Mouse (Mus musculus): Measurements from ENCODE around the gene Plekhg6. TPM values are rescaled to one million over a fixed set of nuclear protein-coding genes. Genes with fewer than 3 reads are reported as not detected.

Gene Plekhg6
- total RNA-seq (2014; rRNA removed) (3.0 and 3.6 TPM in 2 replicates), polyA plus RNA-seq (2012; rRNA removed) (5.0 and 5.9 TPM in 2 replicates)

GRCm38 (mm10) chr6:125380372-125381360 lies at the start of gene Plekhg6:
Plekhg6 (minus strand) TSS chr6:125380793.
- peak; percentile 90 for DNase-seq (ENCODE audit: extremely low read depth, low read depth, low spot score)
- 7% methylated on average over 40 of the region's 40 CpGs for WGBS
- H3K27me3 ChIP-seq (ENCODE audit: control insufficient read depth, insufficient read depth, low read length): no peaks in the 10 kb centered on the region
- H3K79me2 ChIP-seq (ENCODE audit: control insufficient read depth, insufficient read depth, low read length): no peaks in the 10 kb centered on the region
- peaks cover 3% of the 10 kb centered on the region; the same call in 1 of the 2 replicates for H3K36me3 ChIP-seq (ENCODE audit: control insufficient read depth, insufficient read depth, low read length)
- TF ChIP-seq POLR2A (IDR thresholded peaks at IDR 0.05; ENCODE audit: extremely low read depth, insufficient read depth, low read length) (peak; percentile 81), CTCF (IDR thresholded peaks at IDR 0.05; ENCODE audit: low read depth, low read length) (no peak)
- peak within 1 kb of the TSS; percentile 95 for H3K27ac ChIP-seq (replicated peaks; ENCODE audit: insufficient read depth, low read depth, low read length)
- peaks cover 17% of the 10 kb centered on the region for H3K4me1 ChIP-seq (ENCODE audit: control insufficient read depth, insufficient read depth, low read length)
- H3K9ac ChIP-seq (ENCODE audit: low read depth, low read length): peak within 1 kb of the TSS; percentile 85
- peak within 1 kb of the TSS; percentile 83 for H3K4me3 ChIP-seq (ENCODE audit: insufficient read depth, low read depth, low read length)

- Histone ChIP-seq H3K27me3 (ENCODE audit: control insufficient read depth, insufficient read depth, low read length) (no peaks in the 10 kb centered on the region), H3K9ac (ENCODE audit: low read depth, low read length) (no peak overlapping the region), H3K27ac (replicated peaks; ENCODE audit: insufficient read depth, low read depth, low read length) (no peak overlapping the region), H3K4me3 (ENCODE audit: insufficient read depth, low read depth, low read length) (no peak overlapping the region), H3K4me1 (ENCODE audit: control insufficient read depth, insufficient read depth, low read length) (peaks cover 3% of the 10 kb centered on the region; the same call in 1 of the 2 replicates), H3K36me3 (ENCODE audit: control insufficient read depth, insufficient read depth, low read length) (no peaks in the 10 kb centered on the region), H3K79me2 (ENCODE audit: control insufficient read depth, insufficient read depth, low read length) (no peaks in the 10 kb centered on the region)
- TF ChIP-seq CTCF (IDR thresholded peaks at IDR 0.05; ENCODE audit: low read depth, low read length) (no peak), POLR2A (IDR thresholded peaks at IDR 0.05; ENCODE audit: extremely low read depth, insufficient read depth, low read length) (no peak)
- DNase-seq (ENCODE audit: extremely low read depth, low read depth, low spot score): no peak
- 61% methylated on average over 6 of the region's 6 CpGs for WGBS
These were observed 49.1 kb upstream of the Plekhg6 start for GRCm38 (mm10) chr6:125429741-125430140.

GRCm38 (mm10) chr6:125426383-125427360 lies 46.1 kb upstream of the Plekhg6 start:
- no peak for DNase-seq (ENCODE audit: extremely low read depth, low read depth, low spot score)

GRCm38 (mm10) chr6:125425205-125426090 lies 44.9 kb upstream of the Plekhg6 start:
- no peak for DNase-seq (ENCODE audit: extremely low read depth, low read depth, low spot score)
- 73% methylated on average over 15 of the region's 15 CpGs for WGBS

More at GRCm38 (mm10) chr6:125426383-125427360, 46.1 kb upstream of the Plekhg6 start:
- Histone ChIP-seq H3K79me2 (ENCODE audit: control insufficient read depth, insufficient read depth, low read length) (no peaks in the 10 kb centered on the region), H3K36me3 (ENCODE audit: control insufficient read depth, insufficient read depth, low read length) (no peaks in the 10 kb centered on the region), H3K27me3 (ENCODE audit: control insufficient read depth, insufficient read depth, low read length) (no peaks in the 10 kb centered on the region), H3K9ac (ENCODE audit: low read depth, low read length) (peak overlapping the region; percentile 66), H3K4me3 (ENCODE audit: insufficient read depth, low read depth, low read length) (peak overlapping the region; percentile 58), H3K27ac (replicated peaks; ENCODE audit: insufficient read depth, low read depth, low read length) (0 out of 2 replicates have a peak overlapping the region, but pooled peaks have one; percentile 13), H3K4me1 (ENCODE audit: control insufficient read depth, insufficient read depth, low read length) (peaks cover 4% of the 10 kb centered on the region; the same call in 1 of the 2 replicates)
- WGBS: 4% methylated on average over 25 of the region's 25 CpGs
- peak; percentile 88 for TF ChIP-seq CTCF (IDR thresholded peaks at IDR 0.05; ENCODE audit: low read depth, low read length)
- TF ChIP-seq POLR2A (IDR thresholded peaks at IDR 0.05; ENCODE audit: extremely low read depth, insufficient read depth, low read length): no peak

More at GRCm38 (mm10) chr6:125425205-125426090, 44.9 kb upstream of the Plekhg6 start:
- Histone ChIP-seq H3K79me2 (ENCODE audit: control insufficient read depth, insufficient read depth, low read length) (no peaks in the 10 kb centered on the region), H3K4me1 (ENCODE audit: control insufficient read depth, insufficient read depth, low read length) (peaks cover 4% of the 10 kb centered on the region; the same call in 1 of the 2 replicates), H3K27me3 (ENCODE audit: control insufficient read depth, insufficient read depth, low read length) (no peaks in the 10 kb centered on the region), H3K36me3 (ENCODE audit: control insufficient read depth, insufficient read depth, low read length) (no peaks in the 10 kb centered on the region), H3K9ac (ENCODE audit: low read depth, low read length) (no peak overlapping the region), H3K27ac (replicated peaks; ENCODE audit: insufficient read depth, low read depth, low read length) (no peak overlapping the region), H3K4me3 (ENCODE audit: insufficient read depth, low read depth, low read length) (no peak overlapping the region)
- TF ChIP-seq CTCF (IDR thresholded peaks at IDR 0.05; ENCODE audit: low read depth, low read length): no peak
- TF ChIP-seq POLR2A (IDR thresholded peaks at IDR 0.05; ENCODE audit: extremely low read depth, insufficient read depth, low read length): no peak
